Mouse (Mus musculus) urinary bladder, postnatal 14 days (tissue): ENCODE results near the gene Hmg20a.

Source experiments
- DNase-seq: peaks from one replicate; pipeline ENCODE4 v3.0.0; 2021; ENCODE audit warnings: low spot score

Gene Hmg20a

GRCm38 (mm10) chr9:56451570-56451969, 33.2 kb downstream of the Hmg20a start:
- no peak for DNase-seq

- no peak for DNase-seq
Measured at GRCm38 (mm10) chr9:56453038-56453815, 34.8 kb downstream of the Hmg20a start.

GRCm38 (mm10) chr9:56456426-56456825, 38.0 kb downstream of the Hmg20a start:
- no peak for DNase-seq

- no peak for DNase-seq
Measured at GRCm38 (mm10) chr9:56460987-56461386, 42.6 kb downstream of the Hmg20a start.

GRCm38 (mm10) chr9:56462606-56463005, 44.2 kb downstream of the Hmg20a start:
- no peak for DNase-seq

- DNase-seq: no peak
Measured at GRCm38 (mm10) chr9:56463046-56463445, 44.6 kb downstream of the Hmg20a start.

GRCm38 (mm10) chr9:56463686-56464515, 45.5 kb downstream of the Hmg20a start:
- peak; percentile 16 for DNase-seq

GRCm38 (mm10) chr9:56464863-56465654, 46.6 kb downstream of the Hmg20a start:
- peak; percentile 34 for DNase-seq

GRCm38 (mm10) chr9:56466251-56466650, 47.8 kb downstream of the Hmg20a start:
- DNase-seq: no peak

- DNase-seq: no peak
Measured at GRCm38 (mm10) chr9:56469656-56470055, 51.2 kb downstream of the Hmg20a start.

- DNase-seq: peak; percentile 50
Measured at GRCm38 (mm10) chr9:56470291-56470690, 51.9 kb downstream of the Hmg20a start.

GRCm38 (mm10) chr9:56478975-56479647, 60.7 kb downstream of the Hmg20a start:
- DNase-seq: no peak

GRCm38 (mm10) chr9:56482623-56483022, 64.2 kb downstream of the Hmg20a start:
- no peak for DNase-seq

- no peak for DNase-seq
Measured at GRCm38 (mm10) chr9:56485423-56485822, 67.0 kb downstream of the Hmg20a start.

GRCm38 (mm10) chr9:56486158-56486557, 67.7 kb downstream of the Hmg20a start:
- DNase-seq: no peak

- no peak for DNase-seq
Measured at GRCm38 (mm10) chr9:56487651-56488050, 69.2 kb downstream of the Hmg20a start.

GRCm38 (mm10) chr9:56492391-56492790, 74.0 kb downstream of the Hmg20a start:
- DNase-seq: no peak

- no peak for DNase-seq
Measured at GRCm38 (mm10) chr9:56492916-56493315, 74.5 kb downstream of the Hmg20a start.

GRCm38 (mm10) chr9:56495088-56495487, 76.7 kb downstream of the Hmg20a start:
- no peak for DNase-seq

- DNase-seq: no peak
Measured at GRCm38 (mm10) chr9:56495795-56496232, 77.4 kb downstream of the Hmg20a start.

GRCm38 (mm10) chr9:56496567-56496966, 78.2 kb downstream of the Hmg20a start:
- no peak for DNase-seq
